18 mouse cellular contexts compared by ENCODE assay signal in the genomic region with DNA sequence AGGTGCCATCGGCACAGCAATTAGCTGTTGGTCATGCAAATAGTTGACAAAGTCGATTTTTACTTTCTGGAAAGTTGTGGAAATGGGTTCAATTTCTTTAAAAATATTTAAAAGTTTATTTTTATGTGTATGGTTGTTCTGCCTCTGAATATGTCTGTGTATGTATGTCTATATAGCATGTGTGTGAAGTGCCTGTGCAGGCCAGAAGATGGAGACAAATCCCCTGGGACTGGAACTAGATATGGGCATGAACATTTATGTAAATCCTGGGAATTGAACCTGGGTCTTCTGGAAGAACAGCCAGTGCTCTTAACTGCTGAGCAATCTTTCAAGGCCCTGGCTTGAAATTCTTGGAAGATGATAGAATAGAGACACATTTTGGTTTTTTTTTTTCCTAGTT.
DNase-seq lines count a peak whose midpoint lies in the region; ATAC-seq and TF ChIP-seq lines count a peak whose summit lies in the region.
"Had no signal": no experiment of that assay in that cellular context is flagged by ENCODE, and none has a peak within 500 bp of the region (broad histone marks: within the 10 kb centered on the region; RNA-seq: fewer than 3 reads in every experiment).

No protein-coding gene starts in this region.

- no peak for TF ChIP-seq POLR2A in heart, adult 2 months (IDR thresholded peaks at IDR 0.05; ENCODE audit: insufficient read depth, low read depth, low read length)

- no peak for ATAC-seq in lung, embryonic 14.5 days (ENCODE audit: insufficient read depth)
- ATAC-seq in stomach, postnatal 0 days (ENCODE audit: low FRiP score, low TSS enrichment), result no peak
- ATAC-seq: midbrain, embryonic 13.5 days had no signal

- intact Hi-C loops in heart, adult 2 months (cut with DNase I), result no loop called here

- H3K27ac ChIP-seq in heart, adult 2 months, result no peak overlapping the region
- H3K27ac ChIP-seq in lung, embryonic 14.5 days (ENCODE audit: low read depth), result no peak overlapping the region
- no peak overlapping the region for H3K27ac ChIP-seq in stomach, postnatal 0 days (replicated peaks)
- H3K27ac ChIP-seq: gastrocnemius, adult 2 months; hindbrain, embryonic 14.5 days; macrophage; midbrain, embryonic 13.5 days had no signal

- H3K79me2 ChIP-seq in heart, adult 2 months (replicated peaks; ENCODE audit: control insufficient read depth, insufficient read depth, low read length), result no peaks in the 10 kb centered on the region

- no peaks in the 10 kb centered on the region for H3K4me1 ChIP-seq in heart, adult 2 months (ENCODE audit: control insufficient read depth, insufficient read depth, low read length)
- H3K4me1 ChIP-seq in lung, embryonic 14.5 days (ENCODE audit: insufficient read depth), result no peaks in the 10 kb centered on the region
- H3K4me1 ChIP-seq in stomach, postnatal 0 days (replicated peaks; ENCODE audit: control insufficient read depth, insufficient read depth), result no peaks in the 10 kb centered on the region
- H3K4me1 ChIP-seq: midbrain, embryonic 13.5 days had no signal

- DNase-seq in heart, adult 2 months, result no peak
- no peak for DNase-seq in heart, adult 11 months
- peak; percentile 46 for DNase-seq in lung, embryonic 14.5 days
- DNase-seq in lung, postnatal 14 days, result no peak
- peak; percentile 24 for DNase-seq in NIH3T3 (ENCODE audit: low read depth)
- no peak for DNase-seq in stomach, postnatal 0 days (ENCODE audit: low spot score)
- DNase-seq in cerebellum, adult 11 months, result no peak
- DNase-seq: adrenal gland, postnatal 36 days; cerebellum, adult 9-11 months; gastrocnemius, adult 2 months; kidney, adult 18-20 months; right cerebral cortex, adult 18-20 months; spleen, adult 18-20 months; thymus, adult 2 months had no signal

- no peaks in the 10 kb centered on the region for H3K9me3 ChIP-seq in lung, embryonic 14.5 days (ENCODE audit: low read depth, low read length)
- H3K9me3 ChIP-seq in stomach, postnatal 0 days (ENCODE audit: control insufficient read depth, low read length), result no peaks in the 10 kb centered on the region
- H3K9me3 ChIP-seq: midbrain, embryonic 13.5 days had no signal

- no peak overlapping the region for H3K9ac ChIP-seq in heart, adult 2 months (ENCODE audit: low read depth, low read length)
- no peak overlapping the region for H3K9ac ChIP-seq in lung, embryonic 14.5 days
- no peak overlapping the region for H3K9ac ChIP-seq in stomach, postnatal 0 days (ENCODE audit: low read length)
- H3K9ac ChIP-seq: hindbrain, embryonic 14.5 days; midbrain, embryonic 13.5 days had no signal

- TF ChIP-seq CTCF in heart, adult 2 months (IDR thresholded peaks at IDR 0.05), result 0 out of 2 replicates have a peak, but pooled peaks have one; percentile 17
- TF ChIP-seq CTCF in lung, embryonic 14.5 days (IDR thresholded peaks at IDR 0.05; ENCODE audit: low read depth), result peak; percentile 52
- peak; percentile 57 for TF ChIP-seq CTCF in stomach, postnatal 0 days (IDR thresholded peaks at IDR 0.05; ENCODE audit: low read depth)

- no peak overlapping the region for H3K4me3 ChIP-seq in heart, adult 2 months
- H3K4me3 ChIP-seq in lung, embryonic 14.5 days (ENCODE audit: low read depth, low read length), result no peak overlapping the region
- no peak overlapping the region for H3K4me3 ChIP-seq in stomach, postnatal 0 days (ENCODE audit: low read depth, low read length)
- H3K4me3 ChIP-seq: erythroblast, embryonic 14.5 days; gastrocnemius, adult 2 months; midbrain, embryonic 13.5 days had no signal

- TF ChIP-seq EP300 in heart, adult 2 months (IDR thresholded peaks at IDR 0.05; ENCODE audit: insufficient read depth, low read depth, low read length), result no peak
- TF ChIP-seq EP300 in stomach, postnatal 0 days (optimal IDR thresholded peaks at IDR 0.05), result no peak

- no peaks in the 10 kb centered on the region for H3K27me3 ChIP-seq in heart, adult 2 months (ENCODE audit: control insufficient read depth, insufficient read depth, low read length)
- H3K27me3 ChIP-seq in lung, embryonic 14.5 days (ENCODE audit: insufficient read depth, low read length), result no peaks in the 10 kb centered on the region
- no peaks in the 10 kb centered on the region for H3K27me3 ChIP-seq in stomach, postnatal 0 days (ENCODE audit: control insufficient read depth, insufficient read depth, low read length)
- H3K27me3 ChIP-seq: midbrain, embryonic 13.5 days had no signal

- no peaks in the 10 kb centered on the region for H3K36me3 ChIP-seq in heart, adult 2 months (ENCODE audit: control insufficient read depth, insufficient read depth, low read length)
- no peaks in the 10 kb centered on the region for H3K36me3 ChIP-seq in lung, embryonic 14.5 days (ENCODE audit: insufficient read depth)
- H3K36me3 ChIP-seq in stomach, postnatal 0 days (ENCODE audit: control insufficient read depth, insufficient read depth, low read length), result no peaks in the 10 kb centered on the region
- H3K36me3 ChIP-seq: midbrain, embryonic 13.5 days had no signal

- WGBS in heart, adult 2 months, result 90% methylated on average over 2 of the region's 2 CpGs
- 86% methylated on average over 2 of the region's 2 CpGs for WGBS in lung, embryonic 14.5 days
- WGBS in stomach, postnatal 0 days, result 86% methylated on average over 2 of the region's 2 CpGs

- H3K4me2 ChIP-seq in lung, embryonic 14.5 days, result no peak overlapping the region
- H3K4me2 ChIP-seq in stomach, postnatal 0 days (replicated peaks; ENCODE audit: low read depth), result no peak overlapping the region
- H3K4me2 ChIP-seq: hindbrain, embryonic 14.5 days; midbrain, embryonic 13.5 days had no signal

Comparison
In these comparisons a context has a peak if more than half of its experiments do, and no peak if none do; other contexts are left out.
1. DNase-seq: peak in lung, embryonic 14.5 days (single experiment) and NIH3T3 (single experiment); none in heart, adult 2 months (0 of 2), heart, adult 11 months (single experiment), lung, postnatal 14 days (single experiment), stomach, postnatal 0 days (single experiment) and cerebellum, adult 11 months (single experiment).
2. Peak in every context shown above with its lines, with median percentiles within 50 percentile points of each other: CTCF ChIP-seq.